Mouse (Mus musculus): ENCODE results near the gene Pmepa1. TPM values are rescaled to one million over a fixed set of nuclear protein-coding genes. Genes with fewer than 3 reads are reported as not detected.
A peak's percentile ranks its signal among the peaks of the same experiment; 100 is the strongest.

Pmepa1 gene
- 5.3 and 26.8 TPM in 2 replicates for polyA plus RNA-seq (2012; ENCODE audit: insufficient read depth, low replicate concordance)

DNA sequence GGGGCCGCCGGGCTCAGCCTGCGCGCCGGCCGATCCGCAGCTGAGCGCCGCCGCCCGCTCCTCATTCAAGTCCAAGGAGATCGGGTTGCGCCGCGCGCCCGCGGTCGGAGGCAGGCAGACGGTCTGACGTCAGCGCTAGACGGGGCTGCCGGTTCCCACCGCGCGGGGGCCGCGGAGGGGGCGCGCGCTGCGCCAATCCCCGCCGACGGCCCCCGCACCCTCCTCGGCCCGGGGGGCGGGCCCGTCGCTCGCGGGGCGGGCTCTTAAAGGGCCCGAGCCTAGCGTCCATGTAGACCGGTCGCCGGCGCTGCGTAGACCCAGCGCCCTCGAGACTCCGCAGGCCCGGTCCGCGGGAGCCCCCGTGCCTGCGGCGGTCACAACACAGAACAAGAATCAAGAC lies at the start of gene Pmepa1:
Gene Pmepa1 (minus strand): TSS at position 125 of the 400 bp plus-strand sequence.
- no peaks in the 10 kb centered on the region for H3K36me3 ChIP-seq (replicated peaks; ENCODE audit: low read length)
- H3K27me3 ChIP-seq (replicated peaks), result peaks cover 97% of the 10 kb centered on the region
- H3K9me3 ChIP-seq, result 0 out of 2 replicates have a peak, but pooled peaks cover 5% of the 10 kb centered on the region
- H3K4me1 ChIP-seq, result peaks cover 30% of the 10 kb centered on the region
- peak within 1 kb of the TSS; percentile 90 for H3K4me3 ChIP-seq (replicated peaks)
- TF ChIP-seq GATA1 (IDR thresholded peaks at IDR 0.05; ENCODE audit: borderline replicate concordance, low read length), result no peak
- no peak for TF ChIP-seq FLI1 (IDR thresholded peaks at IDR 0.05; ENCODE audit: low read length)

DNA sequence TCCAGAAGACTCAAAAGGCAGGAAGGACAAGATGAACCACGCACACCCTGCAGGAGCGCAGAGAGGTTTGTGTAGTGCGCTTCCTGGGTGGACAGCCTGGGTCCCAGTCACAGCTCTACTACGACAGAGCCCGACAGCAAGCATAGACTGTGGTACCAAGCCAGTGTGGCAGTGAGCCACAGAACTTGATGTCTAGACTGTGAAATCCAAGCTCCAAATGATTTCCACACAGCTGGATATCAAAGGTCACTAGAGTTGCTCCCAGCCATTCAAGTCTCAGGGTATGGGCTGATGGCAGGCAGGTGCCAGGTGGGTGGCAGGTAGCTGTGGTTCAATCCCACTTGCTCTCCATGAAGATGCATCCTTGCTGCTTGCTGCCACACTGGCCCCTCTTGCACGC lies 45.4 kb upstream of the Pmepa1 start:
- peaks cover 17% of the 10 kb centered on the region for H3K9me3 ChIP-seq
- no peaks in the 10 kb centered on the region for H3K36me3 ChIP-seq (replicated peaks; ENCODE audit: low read length)
- no peak overlapping the region for H3K4me3 ChIP-seq (replicated peaks)
- no peak for TF ChIP-seq FLI1 (IDR thresholded peaks at IDR 0.05; ENCODE audit: low read length)
- no peak for TF ChIP-seq GATA1 (IDR thresholded peaks at IDR 0.05; ENCODE audit: borderline replicate concordance, low read length)
- peaks cover 26% of the 10 kb centered on the region for H3K27me3 ChIP-seq (replicated peaks)
- H3K4me1 ChIP-seq, result peaks cover 22% of the 10 kb centered on the region

DNA sequence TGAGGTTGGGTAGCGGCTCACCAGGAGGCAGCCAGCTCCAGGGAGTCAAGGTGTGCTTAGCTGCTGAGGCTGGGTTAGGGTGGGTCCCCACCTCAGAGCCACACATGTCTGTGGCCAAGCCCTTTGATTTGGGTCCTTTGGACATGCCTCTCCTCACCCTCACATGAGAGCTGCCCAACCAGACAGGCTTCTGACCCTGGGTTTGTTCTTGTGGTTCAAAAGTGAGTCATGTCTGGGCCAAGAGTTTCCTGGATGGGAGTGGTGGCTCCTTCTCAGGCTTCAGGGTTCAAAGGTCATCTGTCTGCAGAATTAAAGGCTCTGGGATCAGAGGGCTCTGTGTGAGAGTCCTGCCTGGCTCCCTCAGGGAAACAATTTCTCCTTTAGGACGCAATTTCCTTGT lies 44.9 kb upstream of the Pmepa1 start:
- H3K36me3 ChIP-seq (replicated peaks; ENCODE audit: low read length), result no peaks in the 10 kb centered on the region
- H3K27me3 ChIP-seq (replicated peaks), result peaks cover 26% of the 10 kb centered on the region
- H3K4me1 ChIP-seq, result peaks cover 16% of the 10 kb centered on the region
- TF ChIP-seq FLI1 (IDR thresholded peaks at IDR 0.05; ENCODE audit: low read length), result no peak
- no peak for TF ChIP-seq GATA1 (IDR thresholded peaks at IDR 0.05; ENCODE audit: borderline replicate concordance, low read length)
- peaks cover 17% of the 10 kb centered on the region for H3K9me3 ChIP-seq
- no peak overlapping the region for H3K4me3 ChIP-seq (replicated peaks)

DNA sequence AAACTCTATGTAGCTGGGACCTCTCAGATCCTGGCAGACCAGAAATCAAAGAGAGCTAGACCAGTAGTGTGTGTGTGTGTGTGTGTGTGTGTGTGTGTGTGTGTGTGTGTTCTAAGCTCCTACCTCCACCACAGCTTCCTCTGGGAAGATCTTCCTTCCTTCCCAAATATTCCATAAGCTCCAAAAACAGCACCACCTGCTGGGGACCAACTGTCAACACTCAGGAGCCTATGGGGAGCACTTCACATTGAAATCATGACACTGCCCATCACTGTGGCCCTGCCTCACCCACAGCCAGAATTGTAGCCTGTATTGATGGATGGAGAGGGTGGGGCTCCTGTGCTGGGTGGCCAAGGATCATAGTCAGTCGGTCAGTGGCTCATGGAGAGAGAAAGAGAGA lies 38.0 kb upstream of the Pmepa1 start:
- Histone ChIP-seq H3K4me1 (no peaks in the 10 kb centered on the region), H3K4me3 (replicated peaks) (no peak overlapping the region), H3K9me3 (peaks cover 11% of the 10 kb centered on the region; the same call in 1 of the 2 replicates), H3K27me3 (replicated peaks) (peaks cover 33% of the 10 kb centered on the region), H3K36me3 (replicated peaks; ENCODE audit: low read length) (no peaks in the 10 kb centered on the region)
- TF ChIP-seq GATA1 (IDR thresholded peaks at IDR 0.05; ENCODE audit: borderline replicate concordance, low read length), result no peak
- TF ChIP-seq FLI1 (IDR thresholded peaks at IDR 0.05; ENCODE audit: low read length), result no peak

DNA sequence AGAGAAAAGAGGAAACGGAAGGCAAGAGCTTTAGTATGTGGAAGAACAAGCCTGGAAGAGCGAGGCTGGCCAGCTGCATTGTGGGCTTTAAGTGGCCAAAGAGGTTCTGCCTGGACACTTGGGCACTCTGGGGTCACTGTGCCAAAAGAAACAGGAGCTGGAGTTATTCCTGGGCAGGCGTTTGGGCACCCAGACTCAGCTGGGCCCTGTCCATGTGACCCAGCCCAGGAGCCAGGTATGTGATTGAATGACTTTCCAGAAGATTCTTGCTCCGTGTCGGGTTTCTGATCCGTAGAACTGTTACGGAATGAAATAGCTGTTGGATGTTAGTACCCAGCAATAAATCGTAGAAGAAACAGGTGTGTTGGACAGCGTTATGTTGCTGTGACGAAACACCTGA lies 32.2 kb upstream of the Pmepa1 start:
- Histone ChIP-seq H3K36me3 (replicated peaks; ENCODE audit: low read length) (no peaks in the 10 kb centered on the region), H3K9me3 (peaks cover 7% of the 10 kb centered on the region; the same call in 1 of the 2 replicates), H3K4me3 (replicated peaks) (no peak overlapping the region), H3K4me1 (peaks cover 21% of the 10 kb centered on the region), H3K27me3 (replicated peaks) (peaks cover 44% of the 10 kb centered on the region)
- TF ChIP-seq GATA1 (IDR thresholded peaks at IDR 0.05; ENCODE audit: borderline replicate concordance, low read length), result no peak
- TF ChIP-seq FLI1 (IDR thresholded peaks at IDR 0.05; ENCODE audit: low read length), result no peak

- Histone ChIP-seq H3K36me3 (replicated peaks; ENCODE audit: low read length) (no peaks in the 10 kb centered on the region), H3K4me1 (peaks cover 21% of the 10 kb centered on the region), H3K27me3 (replicated peaks) (peaks cover 39% of the 10 kb centered on the region), H3K4me3 (replicated peaks) (peak overlapping the region; percentile 53), H3K9me3 (peaks cover 7% of the 10 kb centered on the region; the same call in 1 of the 2 replicates)
- TF ChIP-seq FLI1 (IDR thresholded peaks at IDR 0.05; ENCODE audit: low read length) (no peak), GATA1 (IDR thresholded peaks at IDR 0.05; ENCODE audit: borderline replicate concordance, low read length) (no peak)
Measured at GRCm38 (mm10) chr2:173307984-173308383, 31.7 kb upstream of the Pmepa1 start.

DNA sequence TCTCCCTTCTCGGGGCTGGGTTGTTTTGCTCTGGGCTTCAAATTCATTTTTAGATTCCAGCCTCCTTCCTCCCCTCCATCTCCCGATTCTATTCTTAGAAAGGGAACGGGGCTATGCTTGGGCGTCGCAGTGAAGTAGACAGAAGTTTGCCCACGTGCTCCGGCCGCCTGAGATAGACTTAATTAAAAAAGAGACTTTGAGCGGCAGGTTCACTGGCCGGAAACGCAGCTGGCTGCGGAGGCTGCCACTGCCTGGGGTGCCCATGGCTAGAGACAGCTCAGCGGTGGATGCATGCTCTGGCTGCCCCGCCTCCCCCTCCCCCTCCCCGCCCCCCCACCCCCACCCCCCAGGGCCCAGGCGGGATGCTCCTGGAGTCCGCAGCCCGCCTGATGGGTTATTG lies 31.2 kb upstream of the Pmepa1 start:
- TF ChIP-seq FLI1 (IDR thresholded peaks at IDR 0.05; ENCODE audit: low read length), result no peak
- no peak for TF ChIP-seq GATA1 (IDR thresholded peaks at IDR 0.05; ENCODE audit: borderline replicate concordance, low read length)
- H3K4me1 ChIP-seq, result peaks cover 21% of the 10 kb centered on the region
- H3K36me3 ChIP-seq (replicated peaks; ENCODE audit: low read length), result no peaks in the 10 kb centered on the region
- peak overlapping the region; percentile 59 for H3K4me3 ChIP-seq (replicated peaks)
- peaks cover 41% of the 10 kb centered on the region for H3K27me3 ChIP-seq (replicated peaks)
- H3K9me3 ChIP-seq, result peaks cover 10% of the 10 kb centered on the region

- TF ChIP-seq GATA1 (IDR thresholded peaks at IDR 0.05; ENCODE audit: borderline replicate concordance, low read length), result no peak
- TF ChIP-seq FLI1 (IDR thresholded peaks at IDR 0.05; ENCODE audit: low read length), result no peak
- H3K4me1 ChIP-seq, result peaks cover 21% of the 10 kb centered on the region
- no peak overlapping the region for H3K4me3 ChIP-seq (replicated peaks)
- H3K36me3 ChIP-seq (replicated peaks; ENCODE audit: low read length), result no peaks in the 10 kb centered on the region
- peaks cover 42% of the 10 kb centered on the region for H3K27me3 ChIP-seq (replicated peaks)
- H3K9me3 ChIP-seq, result peaks cover 13% of the 10 kb centered on the region
Measured at GRCm38 (mm10) chr2:173306734-173307525, 30.6 kb upstream of the Pmepa1 start.

GRCm38 (mm10) chr2:173305011-173305410 lies 28.7 kb upstream of the Pmepa1 start:
- peaks cover 46% of the 10 kb centered on the region for H3K27me3 ChIP-seq (replicated peaks)
- H3K4me3 ChIP-seq (replicated peaks), result no peak overlapping the region
- peaks cover 21% of the 10 kb centered on the region for H3K4me1 ChIP-seq
- H3K36me3 ChIP-seq (replicated peaks; ENCODE audit: low read length), result no peaks in the 10 kb centered on the region
- H3K9me3 ChIP-seq, result peaks cover 14% of the 10 kb centered on the region
- no peak for TF ChIP-seq GATA1 (IDR thresholded peaks at IDR 0.05; ENCODE audit: borderline replicate concordance, low read length)
- TF ChIP-seq FLI1 (IDR thresholded peaks at IDR 0.05; ENCODE audit: low read length), result no peak
